Mouse (Mus musculus) forebrain, embryonic 10.5 days (tissue): ENCODE data around the gene Prr36. TPM values are rescaled to one million over a fixed set of nuclear protein-coding genes. Genes with fewer than 3 reads are reported as not detected.

Experiments used
- DNase-seq: peaks from one replicate; pipeline ENCODE4 v3.0.0-alpha.2; 2017; ENCODE audit warnings: low spot score; ENCODE audit errors: extremely low spot score
- H3K27ac ChIP-seq: fragments of 300-500 bp; sonication (generic); 2 replicates; pipeline ENCODE4 v1.5.1; 2016; ENCODE audit warnings: mild to moderate bottlenecking
- H3K27me3 ChIP-seq: fragments of 300-500 bp; sonication (generic); 2 replicates; pipeline ENCODE4 v1.6.1; 2016; ENCODE audit warnings: mild to moderate bottlenecking; ENCODE audit not compliant: poor library complexity, severe bottlenecking
- H3K36me3 ChIP-seq: fragments of 300-500 bp; sonication (generic); replicated peaks from 2 replicates; pipeline ENCODE4 v1.6.1; 2016; ENCODE audit warnings: mild to moderate bottlenecking, moderate library complexity
- H3K4me1 ChIP-seq: fragments of 300-500 bp; sonication (generic); 2 replicates; pipeline ENCODE4 v1.6.1; 2016
- H3K4me3 ChIP-seq: fragments of 300-500 bp; sonication (generic); 2 replicates; pipeline ENCODE4 v1.5.1; 2016; ENCODE audit warnings: mild to moderate bottlenecking, moderate library complexity
- H3K9me3 ChIP-seq: fragments of 300-500 bp; sonication (generic); 2 replicates; pipeline ENCODE4 v1.6.1; 2016; ENCODE audit warnings: mild to moderate bottlenecking, moderate library complexity
- WGBS: fragments of 180-500 bp; shearing (Covaris S2); methylation state at CpG from one replicate; pipeline ENCODE4 v1.1.7; 2016; 5-methylcytosine and 5-hydroxymethylcytosine counted together
- polyA plus RNA-seq: library from polyadenylated mRNA; unstranded; fragments of >200 nt; fragmentation: Nextera tagmentation; extraction: Ambion mirVana; gene quantifications from 2 replicates; pipeline ENCODE4 v1.2.1, GENCODE M21; 2016

The Prr36 gene
- polyA plus RNA-seq, 1 experiment from 2014 or later, result 18.3 TPM

DNA sequence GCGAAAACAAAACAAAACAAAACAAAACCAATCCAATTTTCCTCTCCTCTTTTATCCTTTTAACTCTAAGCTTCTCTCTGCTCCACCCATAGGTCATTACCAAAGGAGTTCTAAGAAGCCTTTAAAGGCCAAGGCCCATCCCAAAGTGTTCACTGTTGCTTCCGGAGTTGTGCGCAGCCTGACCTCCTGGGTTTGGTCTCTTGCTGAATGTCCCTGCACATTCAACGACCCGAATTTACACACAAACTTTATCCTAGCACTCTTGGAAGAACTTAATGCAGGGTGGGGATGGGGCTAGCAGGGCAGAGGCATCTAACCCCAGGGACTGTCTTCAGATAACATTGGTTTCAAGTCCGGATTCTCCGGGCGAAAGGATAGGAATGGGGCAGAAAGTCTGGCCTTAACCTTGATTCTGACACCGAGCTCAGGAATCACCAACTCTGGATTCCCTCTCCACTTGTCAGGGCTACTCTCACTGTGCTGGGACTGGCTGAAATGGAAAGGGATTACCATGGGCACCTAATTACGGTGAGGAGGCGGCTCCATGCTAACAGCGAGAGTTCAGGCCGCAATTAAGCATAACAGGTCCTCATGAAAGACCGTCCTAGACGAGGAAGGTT lies 20.7 kb upstream of the Prr36 start:
- H3K27me3 ChIP-seq, result peaks cover 20% of the 10 kb centered on the region; the same call in 1 of the 2 replicates
- peak overlapping the region; percentile 84 for H3K4me3 ChIP-seq
- H3K36me3 ChIP-seq, result peaks cover 24% of the 10 kb centered on the region
- H3K27ac ChIP-seq, result peak overlapping the region; percentile 98
- H3K4me1 ChIP-seq, result peaks cover 29% of the 10 kb centered on the region
- no peak for DNase-seq
- whole genome bisulfite sequencing, result 22% methylated on average over 15 of the region's 15 CpGs
- H3K9me3 ChIP-seq, result no peaks in the 10 kb centered on the region; the same call in 1 of the 2 replicates

DNA sequence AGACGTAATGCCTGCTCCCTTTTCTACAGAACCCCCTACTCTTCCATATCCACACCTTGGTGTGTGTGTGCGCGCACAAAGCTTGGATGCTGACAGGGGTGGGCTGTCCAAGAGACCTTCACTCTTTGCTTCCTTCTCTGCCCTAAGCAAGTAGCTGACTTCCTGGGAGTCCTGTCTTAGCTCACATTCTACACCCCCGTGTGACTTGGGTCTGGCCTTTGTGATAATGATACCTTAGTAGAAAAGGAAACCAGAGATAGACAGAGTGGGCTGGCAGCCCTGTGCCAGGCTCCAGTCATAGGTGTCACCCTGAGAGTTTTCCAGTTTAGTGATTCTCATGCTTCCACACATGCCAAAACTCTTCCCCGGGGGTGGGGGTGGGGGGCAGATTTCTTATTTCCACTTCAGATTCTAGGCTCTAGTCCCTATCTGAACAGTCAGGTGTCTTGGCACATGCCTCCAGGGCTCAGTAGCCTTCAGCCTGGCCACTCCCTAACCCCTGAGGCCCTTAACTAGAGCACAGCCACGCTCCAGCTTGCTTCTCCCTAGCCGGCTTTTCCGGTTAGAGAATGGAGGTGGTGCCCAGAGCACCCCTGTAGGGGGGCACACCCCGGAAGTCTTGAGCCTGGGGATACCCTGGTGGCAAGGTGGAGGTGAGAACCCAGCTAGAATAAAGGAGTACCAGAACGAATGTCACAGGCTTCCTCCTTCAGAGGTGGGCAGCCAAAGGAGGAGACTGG lies 13.5 kb upstream of the Prr36 start:
- Histone ChIP-seq H3K27ac (no peak overlapping the region), H3K4me1 (peaks cover 9% of the 10 kb centered on the region), H3K9me3 (no peaks in the 10 kb centered on the region), H3K4me3 (no peak overlapping the region), H3K36me3 (no peaks in the 10 kb centered on the region), H3K27me3 (peaks cover 59% of the 10 kb centered on the region)
- 69% methylated on average over 10 of the region's 10 CpGs for WGBS
- no peak for DNase-seq

DNA sequence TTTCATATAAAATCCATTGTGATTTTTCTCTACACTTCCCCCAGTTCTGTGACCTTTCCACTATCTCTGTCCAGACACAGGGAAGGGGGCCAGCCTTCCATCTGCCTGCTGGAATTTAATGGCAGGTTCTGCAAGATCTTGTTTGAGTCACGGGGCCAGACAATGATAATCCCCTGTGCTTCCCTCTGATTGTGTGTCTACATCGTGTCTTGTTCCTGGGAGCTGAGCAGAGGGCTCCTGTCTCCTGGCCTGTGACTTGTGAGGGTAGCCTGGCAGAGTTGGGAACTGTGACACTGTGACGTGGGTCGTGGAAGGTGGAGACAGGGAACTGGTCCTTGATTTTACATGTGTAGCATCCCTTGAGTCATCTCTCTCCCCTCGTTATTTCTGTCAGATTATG lies 12.5 kb upstream of the Prr36 start:
- Histone ChIP-seq H3K36me3 (no peaks in the 10 kb centered on the region), H3K9me3 (no peaks in the 10 kb centered on the region), H3K4me3 (no peak overlapping the region), H3K27ac (no peak overlapping the region), H3K4me1 (peaks cover 9% of the 10 kb centered on the region), H3K27me3 (peaks cover 58% of the 10 kb centered on the region)
- no peak for DNase-seq
- WGBS, result 78% methylated on average over 5 of the region's 5 CpGs

DNA sequence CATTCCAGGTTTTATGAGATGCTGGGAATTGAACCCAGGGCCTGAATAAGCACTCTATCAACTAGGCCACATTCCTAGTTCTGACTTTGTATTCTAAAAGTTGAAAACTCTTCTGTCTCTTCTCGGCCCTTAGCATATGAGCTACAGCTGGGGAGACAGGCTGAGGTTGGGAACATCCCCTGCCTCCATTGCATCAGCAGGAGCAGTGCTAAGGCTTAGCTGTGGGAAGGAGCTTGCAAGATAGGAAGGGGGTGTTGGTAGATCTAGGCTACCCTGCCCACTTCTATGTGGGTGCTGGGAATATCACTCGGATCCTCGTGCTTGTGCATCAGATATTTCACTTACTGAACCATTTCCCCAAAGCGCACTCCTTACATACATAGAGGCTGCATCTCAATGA lies 10.7 kb upstream of the Prr36 start:
- Histone ChIP-seq H3K36me3 (no peaks in the 10 kb centered on the region), H3K4me1 (peaks cover 9% of the 10 kb centered on the region), H3K27ac (no peak overlapping the region), H3K4me3 (no peak overlapping the region), H3K9me3 (no peaks in the 10 kb centered on the region), H3K27me3 (peaks cover 59% of the 10 kb centered on the region)
- DNase-seq, result no peak
- WGBS, result 88% methylated on average over 4 of the region's 4 CpGs

DNA sequence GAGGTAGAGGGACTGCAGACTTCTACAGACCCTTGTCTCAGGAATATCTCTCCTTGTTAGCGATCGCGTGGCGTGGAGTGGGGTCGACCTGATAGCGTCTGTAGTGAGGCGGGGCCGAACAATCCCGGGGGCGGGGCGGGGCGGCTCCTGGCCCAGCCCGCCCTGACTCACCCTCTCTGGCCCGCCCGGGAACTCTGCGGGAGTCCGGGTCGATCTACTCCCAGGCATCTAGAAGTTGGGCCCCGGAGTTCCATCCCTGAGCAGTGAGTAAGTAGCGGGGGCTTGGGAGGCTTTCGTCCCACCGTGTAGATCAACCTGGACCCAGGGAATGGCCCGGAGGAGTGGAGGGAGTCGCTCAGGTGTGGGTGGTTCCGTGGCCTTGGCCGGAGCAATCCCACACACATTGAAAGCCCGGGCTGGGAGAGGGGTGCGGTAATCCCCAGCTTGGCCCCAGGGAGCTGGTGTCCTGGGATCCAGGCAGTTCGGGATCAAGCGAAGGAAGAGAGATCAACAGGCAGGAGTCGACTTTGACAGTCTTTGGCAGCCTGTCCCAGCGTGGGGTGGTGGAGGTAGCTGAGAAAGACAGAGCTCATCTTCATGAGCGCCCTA lies 9.6 kb upstream of the Prr36 start, which contains the start of gene Lrrc8e:
Gene Lrrc8e, plus strand, starts transcription at position 89 of the 609 bp plus-strand sequence.
- Histone ChIP-seq H3K4me1 (peaks cover 9% of the 10 kb centered on the region), H3K4me3 (peak within 1 kb of the TSS; percentile 45), H3K9me3 (no peaks in the 10 kb centered on the region), H3K27ac (peak within 1 kb of the TSS; percentile 20), H3K36me3 (no peaks in the 10 kb centered on the region), H3K27me3 (peaks cover 59% of the 10 kb centered on the region)
- no peak for DNase-seq
- 4% methylated on average over 33 of the region's 33 CpGs for WGBS

DNA sequence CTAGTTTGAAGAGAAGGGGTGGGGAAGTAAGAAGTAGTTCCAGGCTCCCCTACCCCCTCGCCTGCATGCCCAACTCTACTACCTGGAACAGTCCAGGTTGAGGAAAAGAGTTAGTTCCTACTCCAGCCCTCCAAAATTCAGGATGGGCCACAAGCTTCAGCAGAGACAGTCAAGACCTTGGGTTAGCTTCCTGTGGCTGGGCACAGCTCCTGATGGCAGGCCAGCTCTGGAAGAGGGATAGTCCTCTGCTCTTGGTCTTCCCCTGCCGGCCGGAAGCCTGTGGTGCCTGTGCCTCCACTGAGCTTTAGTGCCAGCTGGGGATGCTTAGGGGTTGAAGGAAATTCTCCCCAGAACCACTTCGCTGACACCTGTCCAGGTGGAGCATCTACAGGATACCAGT lies 9.1 kb upstream of the Prr36 start:
- Histone ChIP-seq H3K27ac (0 out of 2 replicates have a peak overlapping the region, but pooled peaks have one; percentile 20), H3K9me3 (no peaks in the 10 kb centered on the region), H3K4me3 (peak overlapping the region; percentile 45), H3K36me3 (no peaks in the 10 kb centered on the region), H3K4me1 (peaks cover 9% of the 10 kb centered on the region), H3K27me3 (peaks cover 59% of the 10 kb centered on the region)
- 23% methylated on average over 4 of the region's 4 CpGs for WGBS
- no peak for DNase-seq

DNA sequence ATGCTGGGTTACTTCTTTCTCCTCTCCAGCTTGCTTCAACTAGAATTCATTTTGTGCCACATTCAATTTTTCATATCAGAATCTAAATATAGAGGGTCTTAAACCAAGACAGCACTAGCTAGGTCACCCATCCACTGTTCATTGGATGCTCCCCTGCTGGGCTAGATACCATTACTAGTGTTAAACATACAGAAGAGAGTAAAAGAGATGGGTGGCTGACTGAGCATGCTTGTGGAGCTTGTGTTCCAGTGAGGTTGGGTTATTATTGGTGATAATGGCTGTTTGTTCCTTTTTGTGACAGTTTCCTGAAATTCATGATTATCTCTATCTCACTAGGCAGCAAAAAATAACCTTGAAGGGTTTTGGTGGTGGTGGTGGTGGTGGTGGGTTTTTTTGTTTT lies 4.8 kb upstream of the Prr36 start:
- no peaks in the 10 kb centered on the region for H3K36me3 ChIP-seq
- no peak overlapping the region for H3K4me3 ChIP-seq
- peaks cover 16% of the 10 kb centered on the region for H3K4me1 ChIP-seq
- H3K27me3 ChIP-seq, result peaks cover 48% of the 10 kb centered on the region
- H3K9me3 ChIP-seq, result no peaks in the 10 kb centered on the region
- H3K27ac ChIP-seq, result no peak overlapping the region
- no peak for DNase-seq

DNA sequence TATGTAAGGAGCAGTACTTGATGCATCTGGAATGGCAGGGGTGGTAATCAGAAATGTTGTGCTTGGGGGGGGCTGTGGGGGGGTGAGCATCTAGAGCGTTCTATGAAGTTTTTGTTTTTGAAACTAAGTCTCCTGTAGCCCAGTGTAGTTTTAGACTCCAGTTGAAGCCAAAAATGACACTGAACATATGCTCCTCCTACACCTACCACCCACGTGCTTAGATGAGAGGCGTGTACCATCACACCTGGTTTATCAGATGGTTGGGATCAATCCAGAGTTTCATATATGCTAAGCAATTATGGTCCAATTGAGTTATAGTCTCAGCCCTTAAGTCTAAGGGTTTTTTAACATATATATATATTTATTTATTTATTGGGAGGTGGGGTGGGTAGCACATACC lies 2.4 kb upstream of the Prr36 start:
- 88% methylated on average over 3 of the region's 3 CpGs for WGBS
- Histone ChIP-seq H3K27ac (no peak overlapping the region), H3K27me3 (peaks cover 49% of the 10 kb centered on the region)

DNA sequence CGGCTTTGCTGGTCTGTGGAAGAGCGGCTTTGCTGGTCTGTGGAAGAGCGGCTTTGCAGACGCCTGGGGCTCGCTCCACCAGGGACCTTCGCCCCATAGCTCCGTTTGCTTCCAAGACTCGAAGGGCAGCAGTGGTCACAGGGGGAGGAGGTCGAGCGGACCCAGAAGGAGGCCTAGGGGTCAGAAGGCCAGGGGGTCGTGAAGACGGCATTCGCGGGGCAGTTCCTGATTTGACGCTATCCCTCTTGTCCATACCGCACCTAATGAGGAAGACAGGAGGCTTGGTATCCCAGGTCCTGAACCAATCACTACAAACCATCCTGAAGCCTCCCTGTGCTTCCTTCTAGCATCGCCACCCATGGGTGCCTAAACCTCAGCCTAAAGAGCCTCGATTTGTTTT lies 963 bp downstream of the Prr36 start:
- Histone ChIP-seq H3K4me3 (peak overlapping the region; percentile 72), H3K4me1 (peaks cover 55% of the 10 kb centered on the region), H3K27me3 (peaks cover 62% of the 10 kb centered on the region), H3K36me3 (peaks cover 10% of the 10 kb centered on the region), H3K9me3 (no peaks in the 10 kb centered on the region), H3K27ac (peak overlapping the region; percentile 95)
- 5% methylated on average over 18 of the region's 18 CpGs for WGBS
- DNase-seq, result peak; percentile 24

More for the DNA sequence above, 2.4 kb upstream of the Prr36 start:
- Histone ChIP-seq H3K4me3 (no peak overlapping the region), H3K36me3 (peaks cover 8% of the 10 kb centered on the region; the same call in 1 of the 2 replicates), H3K9me3 (no peaks in the 10 kb centered on the region), H3K4me1 (peaks cover 32% of the 10 kb centered on the region)
- no peak for DNase-seq

DNA sequence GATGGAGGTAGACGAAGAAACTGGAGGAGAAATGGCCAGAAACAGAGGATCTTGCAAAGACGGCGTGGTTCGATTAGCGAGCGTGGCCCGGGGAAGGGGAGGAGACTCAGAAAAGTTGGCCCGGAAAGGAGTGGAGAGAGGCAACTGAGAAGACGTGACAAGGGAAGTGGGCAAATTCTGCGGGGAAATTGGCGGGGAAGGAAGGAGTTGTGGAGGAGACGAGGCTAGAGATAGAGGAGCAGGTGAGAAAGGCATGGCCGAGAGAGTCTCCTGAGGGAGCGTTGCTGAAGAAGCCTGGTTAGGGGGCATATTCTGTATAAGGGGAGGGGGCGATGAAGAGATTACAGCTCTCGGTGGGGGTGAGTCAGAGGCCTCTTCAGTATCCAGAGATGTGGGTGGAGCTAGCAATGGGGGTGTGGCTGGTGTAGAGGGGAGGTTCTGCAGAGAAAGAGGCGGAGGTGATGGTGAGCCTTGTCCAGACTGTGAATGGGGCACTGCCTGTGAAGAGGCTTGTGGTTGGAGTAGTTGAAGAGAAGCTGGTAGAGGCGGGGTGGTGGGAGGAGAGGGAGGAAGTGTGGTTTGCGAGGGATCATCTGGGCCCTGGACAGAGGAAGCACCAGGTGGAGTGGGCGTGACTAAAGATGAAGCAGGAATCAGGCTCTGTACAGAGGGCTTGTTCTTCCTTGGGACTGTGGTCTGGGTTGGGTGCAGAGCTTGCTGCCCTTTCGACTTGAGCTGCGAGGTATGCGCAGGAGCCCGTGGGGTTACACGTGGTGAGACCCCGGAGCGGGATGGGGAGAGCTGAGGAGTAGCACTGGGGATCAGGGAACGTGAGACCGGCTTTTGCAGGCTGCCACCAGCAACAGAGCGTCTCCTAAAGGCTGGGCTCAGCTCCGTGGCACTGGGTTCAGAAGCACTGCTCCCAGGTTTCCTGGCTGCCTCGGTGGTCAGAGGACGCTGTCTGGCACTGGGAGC lies 3.0 kb downstream of the Prr36 start:
- Histone ChIP-seq H3K9me3 (peaks cover 6% of the 10 kb centered on the region; the same call in 1 of the 2 replicates), H3K36me3 (peaks cover 30% of the 10 kb centered on the region), H3K4me1 (peaks cover 55% of the 10 kb centered on the region), H3K27me3 (peaks cover 62% of the 10 kb centered on the region), H3K4me3 (peak overlapping the region; percentile 49), H3K27ac (peak overlapping the region; percentile 81)
- WGBS, result 11% methylated on average over 33 of the region's 33 CpGs
- peak; percentile 55 for DNase-seq

DNA sequence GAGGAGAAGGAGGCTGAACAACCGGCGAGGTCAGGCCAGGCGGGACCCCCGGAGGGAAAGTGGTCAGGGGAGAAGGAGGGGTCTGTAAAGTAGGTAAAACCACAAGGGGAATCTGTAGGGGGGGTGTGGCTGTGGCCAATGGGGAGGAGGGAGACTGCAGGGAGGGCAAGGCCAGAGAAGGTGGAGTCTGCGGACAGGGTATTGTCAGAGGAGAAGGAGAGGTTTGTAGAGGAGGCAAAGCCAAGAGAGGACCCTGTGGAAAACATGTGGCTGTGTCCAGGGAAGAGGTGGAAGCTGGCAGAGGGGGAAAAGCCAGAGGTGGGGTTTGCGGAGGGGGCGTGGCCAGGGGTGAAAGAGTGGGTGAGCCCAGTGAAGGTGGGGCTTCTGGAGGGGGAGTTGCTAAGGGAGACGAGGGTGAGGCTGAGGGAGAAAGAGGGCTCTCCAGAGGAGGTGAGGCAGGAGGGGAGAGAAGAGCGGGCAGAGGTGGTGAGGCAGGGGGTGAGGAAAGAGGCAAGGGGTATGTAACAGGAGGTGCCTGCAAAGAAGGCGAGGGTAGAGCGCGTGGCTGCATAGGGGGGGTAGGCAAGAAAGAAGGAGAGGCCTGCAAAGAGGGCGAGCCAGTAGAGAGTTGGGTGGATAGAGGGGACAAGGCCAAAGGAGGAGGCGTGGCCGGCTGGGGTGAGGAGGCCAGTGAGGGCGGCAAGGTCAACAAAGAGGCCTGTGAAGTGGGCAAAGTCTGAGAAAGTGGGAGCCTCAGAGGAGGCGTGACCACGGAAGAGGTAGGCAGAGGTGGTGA lies 3.9 kb downstream of the Prr36 start:
- peaks cover 55% of the 10 kb centered on the region for H3K4me1 ChIP-seq
- DNase-seq, result peak; percentile 64
- H3K9me3 ChIP-seq, result peaks cover 6% of the 10 kb centered on the region; the same call in 1 of the 2 replicates
- peak overlapping the region; percentile 81 for H3K27ac ChIP-seq
- H3K4me3 ChIP-seq, result peak overlapping the region; percentile 49
- peaks cover 35% of the 10 kb centered on the region for H3K36me3 ChIP-seq
- H3K27me3 ChIP-seq, result peaks cover 60% of the 10 kb centered on the region
- 2% methylated on average over 18 of the region's 18 CpGs for WGBS
